Mouse (Mus musculus) MEL (cell line): ENCODE measurements at regions not wholly inside any gene's neighbourhood (a gene's known extent, or its start where the extent isn't known, plus 50 kb on each side); places are given as distances from the start of the nearest gene placed in this dataset.
A peak's percentile ranks its signal among the peaks of the same experiment; 100 is the strongest.

ENCODE experiments used
- DNase-seq: peaks from one replicate; pipeline ENCODE4 v3.0.0; 2011; ENCODE audit warnings: low read depth, low spot score
- H3K27ac ChIP-seq: 2 replicates; pipeline ENCODE4 v1.5.1; 2012; ENCODE audit warnings: low read depth, mild to moderate bottlenecking, control low read depth, low read length, moderate library complexity; ENCODE audit not compliant: control insufficient read depth
- H3K27me3 ChIP-seq, 2 experiments: fragments of 150-350 bp in 1 of 2; sonication (generic) in 1 of 2; 2 replicates each; pipeline ENCODE4 v1.6.1; 2012; ENCODE audit warnings: low read length in 2 of 2, mild to moderate bottlenecking in 2 of 2, improper control_type of control experiment in 1 of 2, moderate library complexity in 1 of 2; ENCODE audit not compliant: insufficient read depth in 2 of 2, control insufficient read depth in 1 of 2
- H3K36me3 ChIP-seq, 2 experiments: 2 replicates each; pipeline ENCODE4 v1.6.1; 2012 to 2014; ENCODE audit warnings: low read length in 2 of 2, improper control_type of control experiment in 1 of 2, inconsistent platforms in 1 of 2, mild to moderate bottlenecking in 1 of 2; ENCODE audit not compliant: insufficient read depth in 2 of 2, control insufficient read depth in 1 of 2
- H3K4me1 ChIP-seq, 2 experiments: fragments of 150-350 bp in 1 of 2; sonication (generic) in 1 of 2; 2 replicates each; pipeline ENCODE4 v1.6.1; 2012; ENCODE audit warnings: low read length in 2 of 2, improper control_type of control experiment in 1 of 2, mild to moderate bottlenecking in 1 of 2; ENCODE audit not compliant: insufficient read depth in 2 of 2, control insufficient read depth in 1 of 2
- H3K4me3 ChIP-seq, 2 experiments: fragments of 150-350 bp in 1 of 2; sonication (generic) in 1 of 2; 2 replicates each; pipeline ENCODE4 v1.5.1; 2012; ENCODE audit warnings: low read depth in 2 of 2, low read length in 2 of 2, mild to moderate bottlenecking in 2 of 2, moderate library complexity in 2 of 2, control low read depth in 1 of 2, improper control_type of control experiment in 1 of 2; ENCODE audit not compliant: control insufficient read depth in 1 of 2, insufficient read depth in 1 of 2
- H3K79me2 ChIP-seq: 2 replicates; pipeline ENCODE4 v1.6.1; 2012; ENCODE audit warnings: mild to moderate bottlenecking, low read length, moderate library complexity; ENCODE audit not compliant: control insufficient read depth, poor library complexity, insufficient read depth
- H3K9ac ChIP-seq: 2 replicates; pipeline ENCODE4 v1.6.1; 2012; ENCODE audit warnings: low read depth, mild to moderate bottlenecking, control low read depth, low read length, moderate library complexity; ENCODE audit not compliant: control insufficient read depth, poor library complexity, severe bottlenecking
- H3K9me3 ChIP-seq: fragments of 150-350 bp; sonication (generic); replicated peaks from 2 replicates; pipeline ENCODE4 v1.6.1; 2012; ENCODE audit warnings: mild to moderate bottlenecking, low read length, improper control_type of control experiment, moderate library complexity; ENCODE audit not compliant: insufficient read depth
- BHLHE40 ChIP-seq: IDR thresholded peaks from 2 replicates; pipeline ENCODE4 v1.6.1; 2012; ENCODE audit warnings: low read depth, mild to moderate bottlenecking, inconsistent platforms, low read length, improper control_type of control experiment, borderline replicate concordance
- CHD1 ChIP-seq: IDR thresholded peaks from 2 replicates; pipeline ENCODE4 v1.6.1; 2012; ENCODE audit warnings: low read depth, mild to moderate bottlenecking, inconsistent platforms, low read length, improper control_type of control experiment
- CTCF ChIP-seq, 3 experiments: IDR thresholded peaks in 2 of 3; conservative IDR thresholded peaks in 1 of 3; 2 replicates each; pipeline ENCODE4 v1.5.1; 2011 to 2012; ENCODE audit warnings: low read length in 3 of 3, low read depth in 2 of 3, mild to moderate bottlenecking in 2 of 3, improper control_type of control experiment in 1 of 3, inconsistent platforms in 1 of 3, mixed read lengths in 1 of 3, moderate library complexity in 1 of 3; ENCODE audit not compliant: control insufficient read depth in 1 of 3, insufficient read depth in 1 of 3, poor library complexity in 1 of 3, severe bottlenecking in 1 of 3
- E2F4 ChIP-seq: IDR thresholded peaks from 2 replicates; pipeline ENCODE4 v1.6.1; 2011; ENCODE audit warnings: low read depth, low read length, improper control_type of control experiment, borderline replicate concordance
- ETS1 ChIP-seq: IDR thresholded peaks from 2 replicates; pipeline ENCODE4 v1.6.1; 2012; ENCODE audit warnings: low read depth, mild to moderate bottlenecking, inconsistent platforms, low read length, improper control_type of control experiment, moderate library complexity
- GATA1 ChIP-seq: IDR thresholded peaks from 2 replicates; pipeline ENCODE4 v1.6.1; 2011; ENCODE audit warnings: low read depth, low read length, improper control_type of control experiment
- JUND ChIP-seq: IDR thresholded peaks from 2 replicates; pipeline ENCODE4 v1.6.1; 2011; ENCODE audit warnings: low read depth, mild to moderate bottlenecking, improper control_type of control experiment, low read length
- MAZ ChIP-seq: IDR thresholded peaks from 2 replicates; pipeline ENCODE4 v1.6.1; 2012; ENCODE audit warnings: low read depth, mild to moderate bottlenecking, inconsistent platforms, low read length, improper control_type of control experiment
- MEF2A ChIP-seq: IDR thresholded peaks from 2 replicates; pipeline ENCODE4 v1.6.1; 2014; ENCODE audit warnings: low read depth, mild to moderate bottlenecking, inconsistent platforms, low read length, improper control_type of control experiment; ENCODE audit not compliant: poor library complexity, insufficient replicate concordance, severe bottlenecking; ENCODE audit errors: extremely low read depth
- MYB ChIP-seq: IDR thresholded peaks from 2 replicates; pipeline ENCODE4 v1.6.1; 2011; ENCODE audit warnings: mild to moderate bottlenecking, low read depth, low read length, improper control_type of control experiment
- NELFE ChIP-seq: IDR thresholded peaks from 2 replicates; pipeline ENCODE4 v1.6.1; 2011; ENCODE audit warnings: low read depth, low read length, improper control_type of control experiment
- NRF1 ChIP-seq: IDR thresholded peaks from 2 replicates; pipeline ENCODE4 v1.6.1; 2014; ENCODE audit warnings: low read depth, mild to moderate bottlenecking, inconsistent platforms, low read length, improper control_type of control experiment, moderate library complexity; ENCODE audit not compliant: poor library complexity, insufficient read depth, severe bottlenecking
- POLR2AphosphoS5 ChIP-seq: IDR thresholded peaks from 2 replicates; pipeline ENCODE4 v1.6.1; 2012; ENCODE audit warnings: low read depth, borderline replicate concordance, mild to moderate bottlenecking, inconsistent platforms, low read length, moderate library complexity, mixed read lengths
- RAD21 ChIP-seq: IDR thresholded peaks from 2 replicates; pipeline ENCODE4 v1.6.1; 2011; ENCODE audit warnings: mild to moderate bottlenecking, low read depth, low read length, improper control_type of control experiment
- SIN3A ChIP-seq: IDR thresholded peaks from 2 replicates; pipeline ENCODE4 v1.6.1; 2012; ENCODE audit warnings: low read length, improper control_type of control experiment, inconsistent platforms
- SMC3 ChIP-seq: IDR thresholded peaks from 2 replicates; pipeline ENCODE4 v1.6.1; 2011; ENCODE audit warnings: low read depth, low read length, improper control_type of control experiment
- TAL1 ChIP-seq: IDR thresholded peaks from 2 replicates; pipeline ENCODE4 v1.6.1; 2012; ENCODE audit warnings: mild to moderate bottlenecking, inconsistent platforms, low read length, moderate library complexity, mixed read lengths
- UBTF ChIP-seq: IDR thresholded peaks from 2 replicates; pipeline ENCODE4 v1.6.1; 2012; ENCODE audit warnings: low read depth, mild to moderate bottlenecking, inconsistent platforms, low read length, improper control_type of control experiment, moderate library complexity, borderline replicate concordance; ENCODE audit not compliant: insufficient read depth
- USF2 ChIP-seq, 2 experiments: IDR thresholded peaks; 2 replicates each; pipeline ENCODE4 v1.6.1; 2011 to 2012; ENCODE audit warnings: improper control_type of control experiment in 2 of 2, low read length in 2 of 2, borderline replicate concordance in 1 of 2, inconsistent platforms in 1 of 2, low read depth in 1 of 2, mild to moderate bottlenecking in 1 of 2; ENCODE audit not compliant: insufficient read depth in 1 of 2
- ZC3H11A ChIP-seq: IDR thresholded peaks from 2 replicates; pipeline ENCODE4 v1.6.1; 2012; ENCODE audit warnings: low read depth, mild to moderate bottlenecking, inconsistent platforms, low read length, improper control_type of control experiment
- ZNF384 ChIP-seq: IDR thresholded peaks from 2 replicates; pipeline ENCODE4 v1.6.1; 2012; ENCODE audit warnings: low read depth, mild to moderate bottlenecking, inconsistent platforms, low read length, improper control_type of control experiment

DNA sequence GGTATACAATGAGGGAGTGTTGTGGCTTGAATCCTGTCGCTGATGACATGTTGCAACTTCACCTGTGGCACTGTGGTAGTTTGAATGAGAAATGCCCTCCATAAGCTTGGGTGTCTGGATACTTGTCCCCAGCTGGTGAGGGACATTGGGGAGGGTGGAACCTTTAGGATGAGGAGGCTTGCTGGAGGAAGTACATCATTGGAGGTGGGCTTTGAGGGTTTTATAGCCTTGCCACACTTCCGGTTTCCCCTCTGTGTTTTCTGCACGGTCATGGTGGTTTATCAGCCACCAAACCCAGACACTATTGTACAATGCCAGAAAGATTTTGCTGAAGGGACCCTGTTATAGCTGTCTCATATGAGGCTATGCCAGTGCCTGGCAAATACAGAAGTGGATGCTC, 54.3 kb upstream of the Erg start:
- peak; percentile 20 for DNase-seq
- Histone ChIP-seq H3K9ac (no peak overlapping the region), H3K9me3 (no peaks in the 10 kb centered on the region), H3K4me3 (no peak overlapping the region), H3K4me1 (no peaks in the 10 kb centered on the region), H3K79me2 (no peaks in the 10 kb centered on the region), H3K27ac (no peak overlapping the region), H3K27me3 (peaks cover 2 to 6% of the 10 kb centered on the region in 2 experiments), H3K36me3 (no peaks in the 10 kb centered on the region)
- TF ChIP-seq UBTF, result no peak
- TF ChIP-seq ETS1, result no peak
- TF ChIP-seq E2F4, result no peak
- no peak for TF ChIP-seq GATA1
- no peak for TF ChIP-seq MAZ
- no peak for TF ChIP-seq SIN3A
- no peak for TF ChIP-seq JUND
- TF ChIP-seq BHLHE40, result no peak
- TF ChIP-seq ZC3H11A, result no peak
- TF ChIP-seq NELFE, result no peak
- TF ChIP-seq SMC3, result no peak
- TF ChIP-seq MYB, result no peak
- TF ChIP-seq TAL1, result no peak
- TF ChIP-seq POLR2AphosphoS5, result no peak

- H3K9ac ChIP-seq, result no peak overlapping the region
- H3K4me3 ChIP-seq, result no peak overlapping the region
- no peaks in the 10 kb centered on the region for H3K4me1 ChIP-seq
- H3K27ac ChIP-seq, result no peak overlapping the region
- peaks cover 2 to 6% of the 10 kb centered on the region in 2 experiments for H3K27me3 ChIP-seq
- H3K79me2 ChIP-seq, result no peaks in the 10 kb centered on the region
- TF ChIP-seq MEF2A (no peak), SIN3A (no peak), SMC3 (peak; percentile 61), USF2 (IDR thresholded peaks at IDR 0.05; ENCODE audit: borderline replicate concordance in 1 of 2, insufficient read depth in 1 of 2, low read depth in 1 of 2, low read length in 2 of 2) (no peak), CTCF (IDR thresholded peaks at IDR 0.05 in 2 of 3, conservative IDR thresholded peaks at IDR 0.05 in 1 of 3; ENCODE audit: control insufficient read depth in 1 of 3, insufficient read depth in 1 of 3, low read depth in 2 of 3, low read length in 3 of 3, poor library complexity in 1 of 3, severe bottlenecking in 1 of 3) (peak in 2 of 3 experiments; percentile 43 to 52; a peak in 4 of 6 replicates), NRF1 (no peak), MYB (no peak), E2F4 (no peak), ZNF384 (no peak), CHD1 (no peak), NELFE (no peak), RAD21 (peak; percentile 24)
- no peaks in the 10 kb centered on the region for H3K36me3 ChIP-seq
- H3K9me3 ChIP-seq, result no peaks in the 10 kb centered on the region
- DNase-seq, result peak; percentile 19
Observed at GRCm38 (mm10) chr16:95639677-95640076, 53.3 kb upstream of the Erg start.
